Mouse (Mus musculus) brain, embryonic 14.5 days (tissue): ENCODE results near the gene Cnksr3.

Experiments used
- CTCF ChIP-seq: fragments of 200-500 bp; IDR thresholded peaks from 2 replicates; pipeline ENCODE4 v1.5.1; 2012; ENCODE audit warnings: inconsistent platforms, mild to moderate bottlenecking, moderate library complexity, borderline replicate concordance; ENCODE audit not compliant: insufficient read depth, insufficient read length; ENCODE audit errors: extremely low read depth
- POLR2A ChIP-seq: fragments of 200-500 bp; IDR thresholded peaks from 2 replicates; pipeline ENCODE4 v1.6.1; 2012; ENCODE audit warnings: mild to moderate bottlenecking, inconsistent platforms, borderline replicate concordance; ENCODE audit not compliant: poor library complexity, insufficient read depth, insufficient read length, severe bottlenecking; ENCODE audit errors: extremely low read depth

DNA sequence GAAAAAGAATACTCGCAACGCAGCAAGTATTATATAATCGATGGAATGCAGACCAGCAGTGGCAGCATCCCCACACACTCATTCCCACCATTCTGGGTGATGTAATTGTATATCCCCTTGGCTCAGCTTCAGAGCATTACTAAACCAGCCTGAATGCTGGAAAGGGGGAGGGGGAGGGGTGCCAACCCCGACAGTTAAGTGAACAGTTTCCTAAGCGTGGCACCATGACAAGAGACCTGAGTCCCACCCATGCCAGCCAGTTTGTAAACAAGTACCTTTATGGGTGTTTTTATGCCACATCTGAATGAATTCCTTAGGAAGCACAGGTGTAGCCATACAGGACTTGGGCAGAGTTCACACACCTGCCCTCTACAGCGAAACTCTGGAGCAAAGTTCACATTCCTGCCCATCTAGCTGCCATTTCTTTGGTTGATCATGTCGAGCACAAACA, 53.0 kb downstream of the Cnksr3 start:
- TF ChIP-seq POLR2A (no peak), CTCF (no peak)
